ENCODE assay signal across 8 mouse cellular contexts in genomic region chr7:28810107-28811066, GRCm38 (mm10). TPM values are rescaled to one million over a fixed set of nuclear protein-coding genes. Genes with fewer than 3 reads are reported as not detected.
DNase-seq lines count a peak whose midpoint lies in the region; ATAC-seq and TF ChIP-seq lines count a peak whose summit lies in the region.

No protein-coding gene starts in this region.

- peak; percentile 61 for TF ChIP-seq POLR2A in kidney, adult 2 months (IDR thresholded peaks at IDR 0.05; ENCODE audit: low read depth, low read length)

- peak overlapping the region; percentile 100 for H3K27ac ChIP-seq in embryonic facial prominence, embryonic 13.5 days
- H3K27ac ChIP-seq in kidney, adult 2 months (ENCODE audit: insufficient read depth, low read depth, low read length): peak overlapping the region; percentile 85
- H3K27ac ChIP-seq in limb, embryonic 13.5 days: peak overlapping the region; percentile 100
- peak overlapping the region; percentile 99 for H3K27ac ChIP-seq in midbrain, embryonic 16.5 days (ENCODE audit: low read length)

- H3K9me3 ChIP-seq in embryonic facial prominence, embryonic 13.5 days: no peaks in the 10 kb centered on the region
- no peaks in the 10 kb centered on the region for H3K9me3 ChIP-seq in limb, embryonic 13.5 days
- H3K9me3 ChIP-seq in midbrain, embryonic 16.5 days (replicated peaks; ENCODE audit: control insufficient read depth, low read length, poor library complexity, severe bottlenecking): no peaks in the 10 kb centered on the region

- DNase-seq in 3134 (ENCODE audit: extremely low read depth, insufficient read length, low spot score): peak; percentile 96
- peak; percentile 98 to 99 for DNase-seq in adrenal gland, postnatal 36 days
- DNase-seq in heart, adult 18-20 months: peak; percentile 98 to 100
- DNase-seq in kidney, adult 2 months: peak; percentile 100
- DNase-seq in spleen, postnatal 10 days (ENCODE audit: low spot score in 2 of 2): peak; percentile 96 to 99

- peaks cover 43% of the 10 kb centered on the region for H3K4me1 ChIP-seq in embryonic facial prominence, embryonic 13.5 days
- peaks cover 27% of the 10 kb centered on the region for H3K4me1 ChIP-seq in kidney, adult 2 months (ENCODE audit: control insufficient read depth, insufficient read depth, low read length)
- peaks cover 45% of the 10 kb centered on the region for H3K4me1 ChIP-seq in limb, embryonic 13.5 days
- H3K4me1 ChIP-seq in midbrain, embryonic 16.5 days (ENCODE audit: control insufficient read depth, insufficient read depth, low read length): peaks cover 29% of the 10 kb centered on the region

- peak overlapping the region; percentile 94 for H3K4me2 ChIP-seq in embryonic facial prominence, embryonic 13.5 days
- peak overlapping the region; percentile 96 for H3K4me2 ChIP-seq in limb, embryonic 13.5 days (replicated peaks)
- peak overlapping the region; percentile 96 for H3K4me2 ChIP-seq in midbrain, embryonic 16.5 days (ENCODE audit: low read length)

- H3K36me3 ChIP-seq in embryonic facial prominence, embryonic 13.5 days: peaks cover 35% of the 10 kb centered on the region
- peaks cover 16% of the 10 kb centered on the region for H3K36me3 ChIP-seq in kidney, adult 2 months (ENCODE audit: control insufficient read depth, insufficient read depth, low read length)
- peaks cover 35% of the 10 kb centered on the region for H3K36me3 ChIP-seq in limb, embryonic 13.5 days
- peaks cover 21% of the 10 kb centered on the region for H3K36me3 ChIP-seq in midbrain, embryonic 16.5 days (ENCODE audit: control insufficient read depth, insufficient read depth, low read length)

- H3K27me3 ChIP-seq in embryonic facial prominence, embryonic 13.5 days: no peaks in the 10 kb centered on the region
- no peaks in the 10 kb centered on the region for H3K27me3 ChIP-seq in kidney, adult 2 months (replicated peaks; ENCODE audit: control insufficient read depth, insufficient read depth, low read length)
- H3K27me3 ChIP-seq in limb, embryonic 13.5 days: no peaks in the 10 kb centered on the region
- no peaks in the 10 kb centered on the region for H3K27me3 ChIP-seq in midbrain, embryonic 16.5 days (ENCODE audit: control insufficient read depth, insufficient read depth, low read depth, low read length)

- peak; percentile 48; the same call in 1 of the 2 replicates for TF ChIP-seq CTCF in kidney, adult 2 months (conservative IDR thresholded peaks at IDR 0.05; ENCODE audit: insufficient read depth, insufficient read length, low read depth, low read length)

- WGBS in embryonic facial prominence, embryonic 13.5 days: under 1% methylated on average over 70 of the region's 70 CpGs
- under 1% methylated on average over 70 of the region's 70 CpGs for WGBS in kidney, adult 2 months
- WGBS in limb, embryonic 13.5 days: under 1% methylated on average over 68 of the region's 70 CpGs
- under 1% methylated on average over 58 of the region's 70 CpGs for WGBS in midbrain, embryonic 16.5 days

- H3K4me3 ChIP-seq in embryonic facial prominence, embryonic 13.5 days: peak overlapping the region; percentile 71
- peak overlapping the region; percentile 82 for H3K4me3 ChIP-seq in kidney, adult 2 months (ENCODE audit: insufficient read depth, low read depth, low read length)
- H3K4me3 ChIP-seq in limb, embryonic 13.5 days: peak overlapping the region; percentile 75
- H3K4me3 ChIP-seq in midbrain, embryonic 16.5 days (ENCODE audit: low read depth, low read length): peak overlapping the region; percentile 87

- H3K9ac ChIP-seq in embryonic facial prominence, embryonic 13.5 days: peak overlapping the region; percentile 95
- H3K9ac ChIP-seq in limb, embryonic 13.5 days: peak overlapping the region; percentile 92
- peak overlapping the region; percentile 92 for H3K9ac ChIP-seq in midbrain, embryonic 16.5 days (ENCODE audit: low read depth, low read length)

- peak; percentile 91 for ATAC-seq in embryonic facial prominence, embryonic 13.5 days (ENCODE audit: insufficient number of reproducible peaks, insufficient read depth, low FRiP score, low TSS enrichment, low read depth)
- peak; percentile 91 for ATAC-seq in limb, embryonic 13.5 days (ENCODE audit: low FRiP score, low read depth)
- peak; percentile 93 for ATAC-seq in midbrain, embryonic 16.5 days

RNA-seq across cellular contexts. Expression of gene Hnrnpl, which starts 2.0 kb away (rescaled TPM):
- 100 to 1,000 TPM; 415 to 420 TPM for total RNA-seq in adrenal gland, postnatal 36 days (2021)
- 301 and 303 TPM in 2 replicates for polyA plus RNA-seq in embryonic facial prominence, embryonic 13.5 days (2015; fragmentation: Nextera tagmentation; extraction: Ambion mirVana)
- total RNA-seq in heart, adult 18-20 months (2021): 100 to 1,000 TPM; 196 to 224 TPM
- polyA plus RNA-seq in kidney, adult 2 months (2012; rRNA removed): 172 and 214 TPM in 2 replicates
- polyA plus RNA-seq in limb, embryonic 13.5 days (2015; fragmentation: Nextera tagmentation; extraction: Ambion mirVana): 284 and 285 TPM in 2 replicates
- polyA plus RNA-seq in midbrain, embryonic 16.5 days (2015; fragmentation: Nextera tagmentation; extraction: Ambion mirVana): 134 and 152 TPM in 2 replicates

RNA-seq across cellular contexts. Expression of gene Ech1, which starts 14.6 kb away (rescaled TPM):
- 100 to 1,000 TPM; 543 to 577 TPM for total RNA-seq in adrenal gland, postnatal 36 days (2021)
- polyA plus RNA-seq in embryonic facial prominence, embryonic 13.5 days (2015; fragmentation: Nextera tagmentation; extraction: Ambion mirVana): 153 TPM in 2 replicates
- 1,000 to 10,000 TPM; 1,960 to 1,989 TPM for total RNA-seq in heart, adult 18-20 months (2021)
- polyA plus RNA-seq in kidney, adult 2 months (2012; rRNA removed): 865 and 950 TPM in 2 replicates
- 155 TPM in 2 replicates for polyA plus RNA-seq in limb, embryonic 13.5 days (2015; fragmentation: Nextera tagmentation; extraction: Ambion mirVana)
- polyA plus RNA-seq in midbrain, embryonic 16.5 days (2015; fragmentation: Nextera tagmentation; extraction: Ambion mirVana): 86.6 and 96.4 TPM in 2 replicates

RNA-seq across cellular contexts. Expression of gene Rinl, which starts 21.6 kb away (rescaled TPM):
- total RNA-seq in adrenal gland, postnatal 36 days (2021): 1 to 10 TPM; 2.5 to 2.8 TPM
- polyA plus RNA-seq in embryonic facial prominence, embryonic 13.5 days (2015; fragmentation: Nextera tagmentation; extraction: Ambion mirVana): 2.6 and 4.1 TPM in 2 replicates
- 1 to 10 TPM; 1.5 to 3.4 TPM for total RNA-seq in heart, adult 18-20 months (2021)
- polyA plus RNA-seq in kidney, adult 2 months (2012; rRNA removed): 2.9 and 5.9 TPM in 2 replicates
- 3.1 and 3.6 TPM in 2 replicates for polyA plus RNA-seq in limb, embryonic 13.5 days (2015; fragmentation: Nextera tagmentation; extraction: Ambion mirVana)
- 2.2 and 2.9 TPM in 2 replicates for polyA plus RNA-seq in midbrain, embryonic 16.5 days (2015; fragmentation: Nextera tagmentation; extraction: Ambion mirVana)

RNA-seq across cellular contexts. Expression of gene Lgals4, which starts 23.3 kb away (rescaled TPM):
- total RNA-seq in adrenal gland, postnatal 36 days (2021): 10 to 100 TPM; 11.3 to 12.7 TPM
- polyA plus RNA-seq in embryonic facial prominence, embryonic 13.5 days (2015; fragmentation: Nextera tagmentation; extraction: Ambion mirVana): 8.7 and 15.3 TPM in 2 replicates
- total RNA-seq in heart, adult 18-20 months (2021): 10 to 100 TPM in 1 of 2 experiments, 1 to 10 TPM in 1; 9.6 to 18.7 TPM
- polyA plus RNA-seq in kidney, adult 2 months (2012; rRNA removed): 22.8 and 25.0 TPM in 2 replicates
- 9.6 and 10.3 TPM in 2 replicates for polyA plus RNA-seq in limb, embryonic 13.5 days (2015; fragmentation: Nextera tagmentation; extraction: Ambion mirVana)
- 5.7 and 5.9 TPM in 2 replicates for polyA plus RNA-seq in midbrain, embryonic 16.5 days (2015; fragmentation: Nextera tagmentation; extraction: Ambion mirVana)

RNA-seq across cellular contexts. Expression of gene Nfkbib, which starts 43.1 kb away (rescaled TPM):
- total RNA-seq in adrenal gland, postnatal 36 days (2021): 10 to 100 TPM; 44.1 to 49.2 TPM
- polyA plus RNA-seq in embryonic facial prominence, embryonic 13.5 days (2015; fragmentation: Nextera tagmentation; extraction: Ambion mirVana): 38.8 and 40.5 TPM in 2 replicates
- total RNA-seq in heart, adult 18-20 months (2021): 10 to 100 TPM; 25.8 to 26.8 TPM
- polyA plus RNA-seq in kidney, adult 2 months (2012; rRNA removed): 37.9 and 41.6 TPM in 2 replicates
- polyA plus RNA-seq in limb, embryonic 13.5 days (2015; fragmentation: Nextera tagmentation; extraction: Ambion mirVana): 41.7 and 46.0 TPM in 2 replicates
- polyA plus RNA-seq in midbrain, embryonic 16.5 days (2015; fragmentation: Nextera tagmentation; extraction: Ambion mirVana): 52.0 and 64.7 TPM in 2 replicates

Comparison
In these comparisons a context has a peak if more than half of its experiments do, and no peak if none do; other contexts are left out.
1. Peak in every context shown above with its lines: DNase-seq, ATAC-seq, H3K4me3 ChIP-seq and H3K27ac ChIP-seq.